Mouse (Mus musculus) ovary, adult 18-20 months (tissue): ENCODE data around the gene Tram1l1.
"Not testable (repeated sequence)": the region's sequence is repeated elsewhere in the genome, so short reads cannot be mapped to it uniquely, and the experiment has no call there.

Experiments
- DNase-seq: peaks from one replicate; pipeline ENCODE4 v3.0.0; 2022; ENCODE audit warnings: low spot score, mixed read lengths

The Tram1l1 gene

GRCm38 (mm10) chr3:124320821-124321576 lies at the start of gene Tram1l1:
Gene Tram1l1, plus strand, starts transcription at chr3:124320855.
- peak; percentile 10 for DNase-seq

- DNase-seq, result no peak
Measured at GRCm38 (mm10) chr3:124271229-124271628, 49.4 kb upstream of the Tram1l1 start.

- DNase-seq, result no peak
Measured at GRCm38 (mm10) chr3:124271668-124272067, 49.0 kb upstream of the Tram1l1 start.

GRCm38 (mm10) chr3:124272465-124273089 lies 48.1 kb upstream of the Tram1l1 start:
- DNase-seq, result no peak

GRCm38 (mm10) chr3:124274928-124275609 lies 45.6 kb upstream of the Tram1l1 start:
- not testable (repeated sequence) for DNase-seq

GRCm38 (mm10) chr3:124288936-124289335 lies 31.7 kb upstream of the Tram1l1 start:
- DNase-seq, result not testable (repeated sequence)

GRCm38 (mm10) chr3:124319254-124319653 lies 1.4 kb upstream of the Tram1l1 start:
- DNase-seq, result no peak

- no peak for DNase-seq
Measured at GRCm38 (mm10) chr3:124320398-124320797, 257 bp upstream of the Tram1l1 start.

GRCm38 (mm10) chr3:124346445-124346844 lies 25.8 kb downstream of the Tram1l1 start:
- DNase-seq, result no peak

- no peak for DNase-seq
Measured at GRCm38 (mm10) chr3:124357533-124357932, 36.9 kb downstream of the Tram1l1 start.

- DNase-seq, result no peak
Measured at GRCm38 (mm10) chr3:124372031-124372430, 51.4 kb downstream of the Tram1l1 start.
